Mouse (Mus musculus) cerebellum, adult 2 months (tissue): ENCODE measurements at regions not wholly inside any gene's neighbourhood (a gene's known extent, or its start where the extent isn't known, plus 50 kb on each side); places are given as distances from the start of the nearest gene placed in this dataset.

Source experiments
- DNase-seq, 2 experiments: peaks; one replicate each; pipeline ENCODE4 v3.0.0; 2021
- H3K27ac ChIP-seq: fragments of 200-500 bp; 2 replicates; pipeline ENCODE4 v1.5.1; 2012; ENCODE audit warnings: low read length, control low read depth, inconsistent platforms; ENCODE audit not compliant: insufficient read depth
- H3K27me3 ChIP-seq: fragments of 200-500 bp; 2 replicates; pipeline ENCODE4 v1.6.1; 2012; ENCODE audit warnings: inconsistent platforms, mild to moderate bottlenecking, low read length, moderate library complexity; ENCODE audit not compliant: control insufficient read depth, insufficient read depth
- H3K4me1 ChIP-seq: fragments of 200-500 bp; 2 replicates; pipeline ENCODE4 v1.6.1; 2011; ENCODE audit warnings: low read length; ENCODE audit not compliant: control insufficient read depth, insufficient read depth
- H3K4me3 ChIP-seq: fragments of 200-500 bp; replicated peaks from 2 replicates; pipeline ENCODE3; 2011; ENCODE audit warnings: mild to moderate bottlenecking, low read depth, low read length, control low read depth; ENCODE audit not compliant: insufficient read depth
- CTCF ChIP-seq: fragments of 200-500 bp; IDR thresholded peaks from 2 replicates; pipeline ENCODE4 v1.5.1; 2011; ENCODE audit warnings: low read depth, mild to moderate bottlenecking, control low read depth, low read length, moderate library complexity, borderline replicate concordance; ENCODE audit not compliant: insufficient read depth
- POLR2A ChIP-seq: fragments of 200-500 bp; IDR thresholded peaks from 2 replicates; pipeline ENCODE4 v1.6.1; 2011; ENCODE audit warnings: low read length, control low read depth, borderline replicate concordance; ENCODE audit not compliant: insufficient read depth
- WGBS: fragments of 180-500 bp; shearing (Covaris S2); methylation state at CpG from one replicate; pipeline ENCODE4 v1.1.7; 2018; 5-methylcytosine and 5-hydroxymethylcytosine counted together

DNA sequence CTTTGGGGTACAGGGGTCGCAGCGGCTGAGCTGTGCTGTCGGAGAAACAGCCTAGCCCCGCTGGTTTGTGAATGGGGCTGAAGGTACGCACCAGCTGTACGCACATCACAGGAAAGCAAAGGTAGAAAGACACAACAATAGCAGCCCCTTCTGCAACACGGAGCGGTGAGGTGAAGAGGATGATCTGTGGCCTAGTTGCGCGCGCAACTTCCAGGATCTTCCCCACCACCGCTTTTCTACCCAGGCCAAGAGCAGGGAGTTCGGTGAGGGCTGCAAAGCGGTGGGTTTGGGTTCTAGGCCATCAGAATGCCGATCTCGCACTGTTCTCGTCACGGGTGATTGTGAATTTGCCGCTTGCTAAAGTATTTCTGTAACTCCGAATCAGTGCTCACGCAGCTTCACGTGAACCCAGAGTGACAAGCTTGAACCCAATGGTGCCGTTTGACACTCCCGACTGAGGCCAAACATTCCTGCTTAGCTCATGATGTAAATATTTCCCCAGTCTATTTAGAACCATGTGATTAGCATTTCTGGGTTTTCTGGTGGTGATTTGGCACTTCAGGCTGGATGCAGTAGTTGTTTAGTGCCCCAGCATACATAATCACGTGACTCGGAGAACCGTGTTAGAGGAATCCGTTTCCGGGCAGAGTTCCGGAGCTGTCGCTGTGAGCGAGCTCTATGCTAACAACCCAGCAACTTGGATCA is 54.7 kb downstream of the Cryaa start:
- Histone ChIP-seq H3K27me3 (peaks cover 3% of the 10 kb centered on the region; the same call in 1 of the 2 replicates), H3K27ac (no peak overlapping the region), H3K4me3 (no peak overlapping the region), H3K4me1 (no peaks in the 10 kb centered on the region)
- 91% methylated on average over 32 of the region's 32 CpGs for WGBS
- no peak for DNase-seq
- TF ChIP-seq POLR2A (no peak), CTCF (no peak)

DNA sequence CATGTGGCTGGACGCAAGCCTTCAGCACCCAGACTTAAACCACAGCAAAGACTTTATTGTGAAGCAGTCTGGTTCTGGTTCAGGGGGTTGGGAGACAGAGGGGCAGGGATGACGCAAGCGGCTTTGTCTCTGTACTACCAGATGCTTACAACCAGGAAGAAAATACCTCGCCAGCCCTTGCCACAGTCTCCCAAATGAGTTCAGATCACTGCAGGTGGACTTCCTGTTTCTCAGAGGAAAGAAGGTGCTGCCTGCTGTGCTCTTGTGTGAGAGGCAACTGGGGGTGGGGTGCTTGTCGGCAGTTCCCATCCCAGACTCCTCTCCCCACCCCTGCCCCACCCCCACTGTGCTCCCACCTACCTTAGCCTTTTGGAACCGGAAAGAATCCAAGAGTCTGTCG is 56.9 kb downstream of the Cryaa start:
- TF ChIP-seq CTCF (no peak), POLR2A (no peak)
- 39% methylated on average over 7 of the region's 7 CpGs for WGBS
- H3K4me3 ChIP-seq: no peak overlapping the region
- DNase-seq: no peak
- no peak overlapping the region for H3K27ac ChIP-seq
- no peaks in the 10 kb centered on the region for H3K4me1 ChIP-seq
- H3K27me3 ChIP-seq: peaks cover 3% of the 10 kb centered on the region; the same call in 1 of the 2 replicates

DNA sequence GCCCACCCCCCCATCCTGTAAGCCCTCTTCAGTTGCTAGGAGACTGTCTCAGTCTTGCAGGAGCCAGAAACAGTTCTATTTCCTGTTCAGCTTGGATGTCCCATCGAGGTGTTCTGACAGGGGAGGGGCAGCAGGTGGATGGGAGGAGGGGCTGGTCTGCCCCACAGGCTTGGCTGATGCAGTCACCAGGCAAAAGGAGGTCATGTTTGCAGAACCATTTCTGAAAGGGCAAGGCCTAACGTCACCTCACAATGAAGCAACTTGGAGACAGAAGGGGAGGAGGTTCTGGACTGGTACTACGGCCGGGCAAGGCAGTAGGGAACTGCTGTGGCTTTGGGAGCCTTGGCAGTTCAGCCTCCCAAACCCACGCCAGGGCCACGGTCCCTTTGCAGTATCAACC is 59.1 kb downstream of the Cryaa start:
- Histone ChIP-seq H3K27ac (no peak overlapping the region), H3K4me1 (no peaks in the 10 kb centered on the region), H3K4me3 (no peak overlapping the region), H3K27me3 (peaks cover 3% of the 10 kb centered on the region; the same call in 1 of the 2 replicates)
- no peak for DNase-seq
- TF ChIP-seq CTCF (no peak), POLR2A (no peak)
- WGBS: 62% methylated on average over 6 of the region's 6 CpGs

DNA sequence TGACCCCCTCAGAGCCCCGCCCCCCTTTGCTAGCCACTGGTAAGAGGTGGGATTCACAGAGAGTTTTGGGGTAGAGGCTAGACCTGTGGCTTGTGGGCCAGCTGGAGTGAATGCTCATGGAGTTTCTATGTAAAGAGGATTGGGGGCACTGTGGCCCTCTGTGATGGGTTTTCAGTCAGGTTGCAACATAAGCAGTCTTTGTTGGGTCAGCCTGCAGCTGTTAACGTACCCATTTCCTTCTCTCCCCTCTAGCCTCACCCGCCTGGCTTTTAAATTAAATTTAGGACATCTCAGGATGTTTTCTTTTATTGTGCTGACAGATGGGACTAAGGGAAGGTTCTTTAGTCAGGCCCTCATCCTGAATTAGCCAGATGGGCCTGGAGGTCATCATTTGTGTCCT is 60.6 kb downstream of the Cryaa start:
- WGBS: 78% methylated on average over 3 of the region's 3 CpGs
- TF ChIP-seq POLR2A: no peak
- TF ChIP-seq CTCF: no peak
- H3K4me3 ChIP-seq: no peak overlapping the region

DNA sequence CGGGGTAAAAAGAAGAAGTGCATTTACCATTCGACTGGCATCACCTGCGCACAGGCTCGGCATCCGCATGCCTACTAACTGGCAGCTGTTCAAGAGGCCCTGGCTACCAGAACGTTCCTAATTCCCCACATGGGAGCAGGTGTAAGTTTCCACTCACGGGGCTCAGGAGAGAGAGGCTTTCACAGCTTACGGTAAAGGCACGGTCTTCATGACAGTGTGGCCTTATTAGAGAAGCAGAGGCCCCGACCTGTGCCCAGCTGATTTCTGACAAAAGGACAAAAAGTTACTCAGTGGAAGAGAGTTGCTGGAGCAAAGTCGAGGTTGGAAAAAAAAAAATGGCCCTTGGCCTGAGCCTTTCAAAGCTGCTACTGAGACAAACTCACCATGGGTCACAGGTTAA is 62.0 kb downstream of the Cryaa start:
- no peaks in the 10 kb centered on the region for H3K4me1 ChIP-seq
- no peak overlapping the region for H3K27ac ChIP-seq
- H3K27me3 ChIP-seq: peaks cover under 1% of the 10 kb centered on the region; the same call in 1 of the 2 replicates
- 39% methylated on average over 11 of the region's 11 CpGs for whole genome bisulfite sequencing
- no peak overlapping the region for H3K4me3 ChIP-seq
- DNase-seq: no peak
- no peak for TF ChIP-seq CTCF

More for the DNA sequence above, 60.6 kb downstream of the Cryaa start:
- no peak overlapping the region for H3K27ac ChIP-seq
- no peak for DNase-seq
- H3K27me3 ChIP-seq: peaks cover 3% of the 10 kb centered on the region; the same call in 1 of the 2 replicates
- no peaks in the 10 kb centered on the region for H3K4me1 ChIP-seq

DNA sequence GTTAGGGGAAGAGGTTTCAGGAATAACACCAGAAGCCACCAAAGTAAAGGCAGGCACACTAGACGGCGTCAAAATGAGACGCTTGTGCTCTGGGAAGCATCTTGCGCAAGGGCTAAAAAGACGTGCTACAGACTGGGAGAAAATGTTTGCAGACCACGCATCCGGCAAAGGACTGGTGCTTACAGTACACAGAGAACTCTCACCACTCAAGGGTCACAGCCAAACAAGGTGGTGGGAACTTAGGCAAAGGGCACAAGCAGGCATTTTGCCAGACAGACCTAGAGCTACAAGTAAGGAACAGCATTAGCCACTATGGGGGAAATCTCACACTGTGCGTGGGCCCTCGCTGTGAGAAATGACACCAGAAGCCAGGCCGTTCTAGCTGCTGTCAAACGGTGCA is 62.5 kb downstream of the Cryaa start:
- TF ChIP-seq POLR2A: no peak
- TF ChIP-seq CTCF: no peak
- no peak for DNase-seq
- 55% methylated on average over 11 of the region's 11 CpGs for WGBS
- no peak overlapping the region for H3K4me3 ChIP-seq
- H3K27ac ChIP-seq: no peak overlapping the region
- H3K4me1 ChIP-seq: no peaks in the 10 kb centered on the region
- no peaks in the 10 kb centered on the region; the same call in 1 of the 2 replicates for H3K27me3 ChIP-seq

DNA sequence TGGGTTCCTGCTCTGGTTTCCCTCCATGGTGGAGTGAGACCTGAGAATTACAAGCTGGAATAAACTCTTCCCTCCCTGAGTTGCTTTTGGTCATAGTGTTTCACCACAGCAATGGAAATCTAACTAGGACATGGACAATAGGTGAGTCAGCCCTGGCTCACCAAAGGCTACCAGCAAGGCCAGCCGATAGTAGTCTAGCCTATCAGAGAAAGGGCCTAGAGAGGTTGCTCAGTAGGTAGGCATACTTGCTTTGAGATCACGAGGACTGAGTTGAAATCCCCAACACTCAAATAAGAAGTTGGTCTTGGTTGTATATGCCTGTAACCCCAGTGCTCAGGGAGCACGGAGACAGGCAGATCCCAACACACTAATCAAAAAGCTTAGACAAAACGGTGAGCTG is 66.0 kb downstream of the Cryaa start:
- Histone ChIP-seq H3K4me1 (no peaks in the 10 kb centered on the region), H3K27me3 (peaks cover 1% of the 10 kb centered on the region; the same call in 1 of the 2 replicates), H3K4me3 (no peak overlapping the region), H3K27ac (no peak overlapping the region)
- TF ChIP-seq CTCF (no peak), POLR2A (no peak)
- no peak for DNase-seq
- 94% methylated on average over 4 of the region's 4 CpGs for WGBS
